Mouse (Mus musculus) kidney, adult 8-10 months (tissue): ENCODE data around the gene Scn1b.
A peak's percentile ranks its signal among the peaks of the same experiment; 100 is the strongest.

Experiments used
- DNase-seq, 2 experiments: peaks; one replicate each; pipeline ENCODE4 v3.0.0; 2022

Scn1b gene

DNA sequence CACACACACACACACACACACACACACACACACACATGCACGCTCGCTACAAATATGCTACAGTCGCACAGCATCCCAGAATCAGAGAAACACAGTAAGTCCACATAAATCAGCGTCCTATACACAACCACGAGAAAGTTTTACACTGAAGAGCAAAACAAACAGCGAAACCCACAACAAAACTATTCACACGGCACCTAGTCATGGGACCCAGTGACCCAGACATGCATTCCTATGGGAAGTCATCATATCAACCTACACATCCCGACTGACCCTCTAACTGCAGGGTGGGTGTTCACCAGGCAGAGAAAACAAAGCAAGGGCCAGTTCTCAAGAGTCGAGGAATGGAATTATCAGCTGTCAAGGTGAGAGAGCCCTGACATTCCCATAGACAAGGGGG, 22.5 kb upstream of the Scn1b start:
- no peak for DNase-seq

- peak in 1 of 2 experiments; percentile 53 for DNase-seq
Measured at GRCm38 (mm10) chr7:31148756-31149155, 22.0 kb upstream of the Scn1b start.

DNA sequence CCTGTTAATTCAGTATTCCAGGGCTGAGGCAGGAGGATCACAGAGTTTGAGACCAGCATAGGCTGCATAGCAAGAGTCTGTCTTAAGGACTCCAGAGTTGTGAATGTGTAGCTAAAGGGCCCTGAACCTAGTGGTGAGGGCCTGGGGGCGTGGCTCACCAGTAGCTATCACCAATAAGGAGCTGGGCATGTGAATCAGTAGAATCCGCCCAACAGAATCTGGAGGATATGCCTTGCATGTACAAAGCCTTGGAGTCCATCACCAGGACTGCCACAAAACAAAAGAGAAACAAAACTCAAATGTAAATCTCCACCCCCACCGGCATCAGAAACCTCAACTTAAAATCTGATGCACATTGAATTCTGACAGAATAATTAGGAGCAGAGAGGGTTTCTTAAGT, 21.3 kb upstream of the Scn1b start:
- no peak for DNase-seq

- no peak for DNase-seq
Measured at GRCm38 (mm10) chr7:31145596-31146160, 18.9 kb upstream of the Scn1b start.

- no peak for DNase-seq
Measured at GRCm38 (mm10) chr7:31144886-31145285, 18.1 kb upstream of the Scn1b start.

DNA sequence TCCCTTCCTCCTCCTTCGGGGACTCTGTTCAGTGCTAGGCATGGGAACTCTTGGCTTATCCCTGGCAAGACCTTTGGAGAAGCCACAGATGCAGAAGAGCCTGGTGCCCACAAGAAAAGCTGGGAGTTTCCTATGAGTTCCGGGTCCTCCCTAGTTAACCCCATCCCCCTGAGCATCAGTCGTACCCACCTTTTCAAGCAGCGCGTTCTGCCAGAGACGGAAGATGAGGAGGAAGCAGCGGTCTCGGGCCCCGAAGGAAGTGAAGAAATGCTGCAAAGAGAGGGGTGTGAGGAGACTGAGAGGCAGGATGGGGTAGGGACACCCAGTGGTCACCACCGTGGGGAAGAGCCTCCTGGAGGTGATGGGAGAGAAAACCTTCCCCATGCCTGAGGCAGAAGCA, 14.1 kb upstream of the Scn1b start:
- DNase-seq: no peak

- DNase-seq: no peak
Measured at GRCm38 (mm10) chr7:31140302-31140701, 13.5 kb upstream of the Scn1b start.

- DNase-seq: peak in 1 of 2 experiments; percentile 76
Measured at GRCm38 (mm10) chr7:31139765-31140164, 13.0 kb upstream of the Scn1b start.

- no peak for DNase-seq
Measured at GRCm38 (mm10) chr7:31135717-31136116, 8.9 kb upstream of the Scn1b start.

DNA sequence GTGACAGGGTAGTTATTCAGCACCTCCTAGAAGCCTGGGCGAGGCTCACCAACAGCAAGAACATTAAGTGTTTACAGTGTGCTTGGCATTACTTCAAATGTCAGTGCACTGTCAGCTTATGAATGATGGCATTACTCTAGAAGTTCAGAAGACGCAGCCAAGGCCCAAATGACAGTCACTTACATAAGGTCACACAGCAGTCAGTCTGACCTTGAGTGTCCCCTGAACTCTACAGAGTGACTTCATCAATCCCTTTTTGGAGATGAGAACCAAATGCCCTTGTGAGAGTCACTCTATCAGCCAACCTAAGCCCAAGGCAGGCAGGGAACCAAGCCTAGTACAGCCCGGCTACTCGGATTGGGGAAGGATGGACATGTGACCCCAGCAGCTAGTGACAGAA, 5.1 kb upstream of the Scn1b start:
- DNase-seq: no peak

- peak in 1 of 2 experiments; percentile 51 for DNase-seq
Measured at GRCm38 (mm10) chr7:31130841-31131240, 4.0 kb upstream of the Scn1b start.

- DNase-seq: no peak
Measured at GRCm38 (mm10) chr7:31130197-31130596, 3.4 kb upstream of the Scn1b start.

DNA sequence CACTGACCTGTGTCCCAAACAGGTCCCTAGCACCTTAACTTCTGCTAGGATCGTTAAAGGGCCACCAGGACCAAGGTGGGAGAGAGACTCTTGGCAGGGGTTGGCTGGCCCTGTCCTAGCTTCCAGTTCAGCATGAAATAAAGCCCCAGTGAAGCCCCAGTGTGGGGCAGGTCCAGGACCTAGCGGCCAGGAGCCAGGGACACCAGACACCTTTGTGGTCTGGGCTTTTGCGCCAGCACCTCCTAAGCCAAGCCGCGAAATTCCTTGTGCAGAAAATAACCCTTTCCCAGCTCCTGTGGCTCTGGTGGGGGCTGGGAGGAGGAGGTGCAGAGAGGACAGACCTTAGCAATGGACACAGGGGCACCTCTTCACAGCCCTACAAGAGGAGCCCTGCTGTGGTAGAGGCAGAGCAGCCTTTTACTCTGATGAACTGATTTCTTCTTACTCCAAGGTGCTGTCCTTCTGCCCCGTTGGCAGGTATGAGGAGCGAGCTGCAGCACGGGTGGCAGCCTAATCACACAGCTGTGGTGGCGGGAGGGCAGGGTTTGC, 1.4 kb upstream of the Scn1b start:
- DNase-seq: no peak

DNA sequence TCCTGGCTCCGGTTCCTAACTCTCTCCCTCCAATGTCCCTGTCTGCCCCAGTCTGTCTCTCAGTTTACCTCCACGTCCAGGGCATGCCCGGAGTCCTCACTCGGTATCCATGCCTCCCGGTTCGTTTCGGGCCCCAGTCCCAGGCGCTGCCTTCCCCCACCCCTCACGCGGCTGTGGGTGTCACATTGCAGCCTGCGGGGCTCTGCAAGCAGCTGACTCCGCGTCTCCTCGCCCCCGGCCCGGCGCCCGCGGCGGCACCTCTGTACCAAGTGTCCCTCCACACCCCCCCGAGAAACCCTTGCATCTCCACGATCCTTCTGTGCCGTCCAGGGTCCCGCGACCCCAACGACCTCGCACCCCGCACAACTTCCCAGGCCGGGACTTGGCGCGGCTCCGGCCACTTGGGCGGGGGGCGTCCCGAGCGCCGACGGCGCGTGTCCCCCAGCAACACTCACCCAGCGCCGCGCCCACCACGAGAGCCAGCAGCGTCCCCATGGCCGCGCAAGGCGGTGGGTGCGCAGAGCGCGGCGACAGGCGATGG, 522 bp downstream of the Scn1b start:
- no peak for DNase-seq

DNA sequence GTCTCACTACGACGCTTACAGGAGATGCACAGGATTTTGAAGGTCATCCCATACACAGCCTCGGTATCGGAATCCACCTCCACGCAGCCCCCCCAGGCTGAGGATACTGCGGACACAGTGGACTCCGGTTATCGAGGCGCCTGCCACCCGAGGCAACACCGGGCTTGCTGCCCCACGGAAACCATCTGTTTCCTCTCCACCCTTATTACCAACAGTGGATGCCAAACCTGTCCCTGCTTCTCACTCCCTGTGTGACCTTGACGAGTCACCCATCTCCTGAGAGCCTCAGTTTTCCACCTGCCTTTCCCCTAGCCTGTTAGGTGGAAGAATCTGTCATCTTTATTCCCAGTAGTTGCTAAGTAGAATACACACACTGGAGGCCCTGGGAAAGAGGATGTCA, 1.7 kb downstream of the Scn1b start:
- no peak for DNase-seq

DNA sequence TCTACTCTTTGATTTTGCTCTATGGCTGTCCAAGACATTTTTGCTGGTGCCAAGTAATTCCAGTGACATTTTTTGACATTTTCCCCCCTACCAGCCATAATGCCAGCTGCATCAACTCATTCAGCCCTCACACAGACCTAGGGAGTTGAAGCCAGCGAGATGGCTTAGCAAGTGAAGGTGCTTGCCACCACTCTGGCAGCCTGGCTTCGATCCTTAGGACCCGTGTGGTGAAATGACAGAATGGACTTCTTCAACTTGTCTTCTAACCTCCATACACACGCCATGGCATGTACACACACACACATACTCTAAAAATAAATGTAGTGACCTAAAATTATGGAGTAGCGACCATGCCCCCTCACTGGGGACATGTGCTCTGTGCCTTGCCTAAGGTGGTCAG, 2.4 kb downstream of the Scn1b start:
- no peak for DNase-seq

DNA sequence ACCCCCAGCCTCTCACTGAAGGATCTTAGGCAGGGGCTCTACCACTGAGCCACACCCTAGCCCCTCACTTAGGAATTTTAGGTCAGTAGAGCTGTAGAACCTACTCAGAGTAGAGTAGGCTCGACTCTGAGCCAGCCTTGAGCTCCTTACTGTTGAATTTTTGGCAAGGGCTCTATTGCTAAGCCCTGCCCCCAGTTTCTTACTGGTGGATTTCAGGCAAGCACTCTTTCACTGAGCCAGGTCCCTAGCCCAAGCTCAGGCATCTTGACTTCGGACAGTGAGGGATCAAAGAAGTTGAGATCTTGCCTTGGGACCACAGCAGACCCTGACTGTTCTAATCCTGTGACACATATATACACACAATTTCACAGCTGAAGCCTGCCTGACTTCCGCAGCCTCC, 3.1 kb downstream of the Scn1b start:
- no peak for DNase-seq

- DNase-seq: no peak
Measured at GRCm38 (mm10) chr7:31122641-31123631, 3.9 kb downstream of the Scn1b start.

GRCm38 (mm10) chr7:31119556-31119955, 7.2 kb downstream of the Scn1b start:
- no peak for DNase-seq

GRCm38 (mm10) chr7:31118486-31118885, 8.3 kb downstream of the Scn1b start:
- peak in 1 of 2 experiments; percentile 39 for DNase-seq

DNA sequence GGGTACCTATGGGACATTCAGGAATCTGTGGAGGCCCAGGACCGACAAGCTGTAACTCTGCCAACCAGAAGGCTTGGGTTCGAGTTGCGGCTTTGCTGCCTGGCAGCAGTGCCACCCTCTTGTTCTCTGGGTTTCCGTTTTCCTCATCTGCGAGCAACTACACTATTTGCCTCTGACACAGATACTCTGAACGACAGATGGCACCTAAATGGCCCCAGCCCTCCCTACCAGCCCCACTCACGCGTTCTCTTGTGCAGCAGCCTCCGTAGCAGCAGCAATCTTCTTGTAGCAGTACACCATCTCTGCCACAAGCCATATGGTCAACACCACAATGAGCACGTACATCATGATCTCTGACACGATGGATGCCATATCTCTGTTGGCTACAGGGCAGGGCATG, 9.3 kb downstream of the Scn1b start:
- no peak for DNase-seq

DNA sequence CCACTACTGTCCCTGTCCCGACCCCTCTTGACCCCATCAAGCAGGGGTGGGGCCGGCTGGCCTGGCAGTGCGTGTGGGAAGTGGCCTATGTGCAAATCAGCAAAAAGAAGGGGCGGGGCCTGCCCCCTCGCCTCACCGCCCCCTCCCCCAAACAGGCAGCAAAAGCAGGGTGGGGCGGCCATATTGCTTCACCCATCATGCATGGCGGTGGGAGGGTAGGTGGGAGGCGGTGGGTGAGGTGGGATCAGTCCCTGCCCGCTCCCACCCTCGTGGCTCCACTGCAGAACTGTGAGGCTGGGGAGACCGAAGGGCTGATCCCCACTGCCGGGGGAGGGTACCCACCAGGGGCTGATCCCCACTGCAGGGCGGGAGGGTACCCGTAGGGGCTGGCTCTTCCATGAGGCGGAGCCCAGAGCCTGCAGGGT, 10.1 kb downstream of the Scn1b start:
- DNase-seq: no peak

GRCm38 (mm10) chr7:31115587-31116043, 11.2 kb downstream of the Scn1b start:
- DNase-seq: peak; percentile 92 to 95

DNA sequence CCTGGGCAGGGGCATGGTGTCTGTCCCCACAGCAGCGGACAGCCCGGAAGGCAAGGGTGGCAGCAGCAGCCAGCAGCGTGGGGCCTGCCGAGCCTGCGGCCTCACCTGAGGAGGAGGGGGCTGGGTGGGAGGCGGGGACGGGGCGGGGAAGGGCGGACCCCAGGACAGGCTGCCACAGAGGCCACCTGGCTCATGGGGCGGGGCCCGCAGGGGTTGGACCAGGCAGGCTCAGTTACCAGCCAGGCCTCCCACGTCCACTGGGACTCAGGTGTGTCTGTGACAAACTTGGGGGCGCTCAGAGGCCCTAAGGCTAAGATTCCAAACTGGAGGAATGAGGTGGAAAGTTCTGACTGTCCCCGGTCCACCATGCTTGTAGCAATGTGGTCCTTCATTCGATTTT, 11.6 kb downstream of the Scn1b start, which contains the start of gene Hpn:
Hpn (minus strand) TSS at position 109 of the 400 bp plus-strand sequence.
- DNase-seq: peak; percentile 88 to 89
